Mouse (Mus musculus) cortical plate, adult 2 months (tissue): Measurements from ENCODE around the gene 1700016C15Rik. TPM values are rescaled to one million over a fixed set of nuclear protein-coding genes. Genes with fewer than 3 reads are reported as not detected.

Experiments used
- H3K27ac ChIP-seq: fragments of 200-500 bp; 2 replicates; pipeline ENCODE4 v1.5.1; 2012; ENCODE audit warnings: low read length, control low read depth, inconsistent platforms; ENCODE audit not compliant: insufficient read depth
- H3K4me1 ChIP-seq: fragments of 200-500 bp; 2 replicates; pipeline ENCODE4 v1.6.1; 2011; ENCODE audit warnings: low read length; ENCODE audit not compliant: control insufficient read depth, insufficient read depth
- H3K4me3 ChIP-seq: fragments of 200-500 bp; 2 replicates; pipeline ENCODE4 v1.5.1; 2011; ENCODE audit warnings: mild to moderate bottlenecking, low read length, control low read depth; ENCODE audit not compliant: insufficient read depth
- CTCF ChIP-seq: fragments of 200-500 bp; IDR thresholded peaks from 2 replicates; pipeline ENCODE4 v1.5.1; 2011; ENCODE audit warnings: mild to moderate bottlenecking, control low read depth, low read length; ENCODE audit not compliant: insufficient read depth; ENCODE audit errors: extremely low read depth
- POLR2A ChIP-seq: fragments of 200-500 bp; IDR thresholded peaks from 2 replicates; pipeline ENCODE4 v1.6.1; 2011; ENCODE audit warnings: mild to moderate bottlenecking, low read length, control low read depth; ENCODE audit not compliant: insufficient read depth; ENCODE audit errors: extremely low read depth
- polyA plus RNA-seq: library from polyadenylated mRNA; depleted of rRNA; stranded (reverse); fragments of >200 nt; gene quantifications from 2 replicates; pipeline ENCODE4 v1.2.3, GENCODE M21; 2012; rRNA removed

1700016C15Rik gene
- polyA plus RNA-seq, 1 experiment: not detected

- Histone ChIP-seq H3K4me3 (peak overlapping the region; percentile 84), H3K27ac (no peak overlapping the region), H3K4me1 (peaks cover 2% of the 10 kb centered on the region; the same call in 1 of the 2 replicates)
- TF ChIP-seq POLR2A: no peak
- no peak for TF ChIP-seq CTCF
Measured at GRCm38 (mm10) chr1:177794866-177795265, 65.3 kb downstream of the 1700016C15Rik start.

- H3K4me1 ChIP-seq: peaks cover 2% of the 10 kb centered on the region; the same call in 1 of the 2 replicates
- TF ChIP-seq POLR2A: no peak
- no peak for TF ChIP-seq CTCF
- peak overlapping the region; percentile 84 for H3K4me3 ChIP-seq
- peak overlapping the region; percentile 55 for H3K27ac ChIP-seq
Measured at GRCm38 (mm10) chr1:177795421-177796192, 66.0 kb downstream of the 1700016C15Rik start.

- Histone ChIP-seq H3K4me1 (peaks cover 2% of the 10 kb centered on the region; the same call in 1 of the 2 replicates), H3K4me3 (peak within 1 kb of the TSS; percentile 84), H3K27ac (peak within 1 kb of the TSS; percentile 55)
- TF ChIP-seq CTCF (no peak), POLR2A (peak; percentile 66; the same call in 1 of the 2 replicates)
Measured at GRCm38 (mm10) chr1:177796193-177796939, 66.8 kb downstream of the 1700016C15Rik start, which contains the start of gene Adss. Gene Adss, minus strand, starts transcription at chr1:177796511.

- Histone ChIP-seq H3K4me3 (no peak overlapping the region; the same call in 1 of the 2 replicates), H3K27ac (no peak overlapping the region), H3K4me1 (peaks cover 2% of the 10 kb centered on the region; the same call in 1 of the 2 replicates)
- TF ChIP-seq CTCF (no peak), POLR2A (no peak)
Measured at GRCm38 (mm10) chr1:177797151-177797755, 67.6 kb downstream of the 1700016C15Rik start.

Other genes starting within 250 kb of the 1700016C15Rik start
- gene Adss, start 66.7 kb downstream of the 1700016C15Rik start, polyA plus RNA-seq: 56.0 and 60.1 TPM in 2 replicates